Mouse (Mus musculus): ENCODE results near the gene Uhrf1bp1l. TPM values are rescaled to one million over a fixed set of nuclear protein-coding genes. Genes with fewer than 3 reads are reported as not detected.
"Not testable (repeated sequence)": the region's sequence is repeated elsewhere in the genome, so short reads cannot be mapped to it uniquely, and the experiment has no call there.

The Uhrf1bp1l gene
- 33.2 and 33.4 TPM in 2 replicates for polyA plus RNA-seq (2014; fragmentation: Nextera tagmentation; extraction: Ambion mirVana)

- Histone ChIP-seq H3K9me3 (ENCODE audit: control insufficient read depth, low read length) (no peaks in the 10 kb centered on the region), H3K36me3 (ENCODE audit: control insufficient read depth, insufficient read depth, low read length) (no peaks in the 10 kb centered on the region), H3K27ac (ENCODE audit: low read depth, low read length) (peak within 1 kb of the TSS; percentile 71), H3K4me2 (replicated peaks; ENCODE audit: low read depth, low read length) (peak within 1 kb of the TSS; percentile 71), H3K4me1 (replicated peaks; ENCODE audit: control insufficient read depth, insufficient read depth, low read length) (no peaks in the 10 kb centered on the region), H3K9ac (ENCODE audit: low read depth, low read length) (peak within 1 kb of the TSS; percentile 77), H3K27me3 (ENCODE audit: control insufficient read depth, insufficient read depth, low read length) (no peaks in the 10 kb centered on the region), H3K4me3 (ENCODE audit: low read depth, low read length) (peak within 1 kb of the TSS; percentile 94)
- DNase-seq (ENCODE audit: low spot score) = peak; percentile 95
- WGBS = under 1% methylated on average over 65 of the region's 85 CpGs
- peak; percentile 96 for ATAC-seq (ENCODE audit: low FRiP score)
Measured at GRCm38 (mm10) chr10:89744871-89745665, at the start of gene Uhrf1bp1l. Uhrf1bp1l (plus strand) TSS chr10:89744991.

GRCm38 (mm10) chr10:89695194-89695911, 49.4 kb upstream of the Uhrf1bp1l start:
- H3K27me3 ChIP-seq (ENCODE audit: control insufficient read depth, insufficient read depth, low read length) = no peaks in the 10 kb centered on the region
- 85% methylated on average over 20 of the region's 20 CpGs for WGBS
- H3K9ac ChIP-seq (ENCODE audit: low read depth, low read length) = no peak overlapping the region
- DNase-seq (ENCODE audit: low spot score) = no peak
- no peak overlapping the region for H3K4me3 ChIP-seq (ENCODE audit: low read depth, low read length)
- no peak overlapping the region for H3K27ac ChIP-seq (ENCODE audit: low read depth, low read length)
- no peak for ATAC-seq (ENCODE audit: low FRiP score)
- H3K4me2 ChIP-seq (replicated peaks; ENCODE audit: low read depth, low read length) = no peak overlapping the region
- no peaks in the 10 kb centered on the region for H3K4me1 ChIP-seq (replicated peaks; ENCODE audit: control insufficient read depth, insufficient read depth, low read length)
- no peaks in the 10 kb centered on the region for H3K36me3 ChIP-seq (ENCODE audit: control insufficient read depth, insufficient read depth, low read length)
- no peaks in the 10 kb centered on the region for H3K9me3 ChIP-seq (ENCODE audit: control insufficient read depth, low read length)

DNA sequence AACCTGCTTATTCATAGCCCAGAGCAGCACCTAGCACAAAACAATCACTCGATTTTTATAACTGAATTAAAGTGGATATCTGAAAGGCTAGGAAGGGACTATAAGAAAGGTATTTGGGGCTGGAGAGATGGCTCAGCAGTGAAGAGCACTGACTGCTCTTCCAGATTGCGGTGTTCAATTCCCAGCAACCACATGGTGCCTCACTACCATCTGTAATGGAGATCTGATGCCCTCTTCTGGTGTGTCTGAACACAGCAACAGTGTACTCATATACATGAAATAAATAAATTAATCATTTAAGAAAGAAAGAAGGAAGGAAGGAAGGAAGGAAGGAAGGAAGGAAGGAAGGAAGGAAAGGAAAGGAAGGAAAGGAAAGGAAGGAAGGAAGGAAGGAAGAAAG, 48.5 kb upstream of the Uhrf1bp1l start:
- not testable (repeated sequence) for DNase-seq (ENCODE audit: low spot score); H3K36me3 ChIP-seq (ENCODE audit: control insufficient read depth, insufficient read depth, low read length); H3K4me2 ChIP-seq (replicated peaks; ENCODE audit: low read depth, low read length); H3K9me3 ChIP-seq (ENCODE audit: control insufficient read depth, low read length); H3K4me3 ChIP-seq (ENCODE audit: low read depth, low read length); H3K27ac ChIP-seq (ENCODE audit: low read depth, low read length); H3K27me3 ChIP-seq (ENCODE audit: control insufficient read depth, insufficient read depth, low read length); ATAC-seq (ENCODE audit: low FRiP score); H3K9ac ChIP-seq (ENCODE audit: low read depth, low read length); H3K4me1 ChIP-seq (replicated peaks; ENCODE audit: control insufficient read depth, insufficient read depth, low read length)
- WGBS = 68% methylated on average over 2 of the region's 2 CpGs

DNA sequence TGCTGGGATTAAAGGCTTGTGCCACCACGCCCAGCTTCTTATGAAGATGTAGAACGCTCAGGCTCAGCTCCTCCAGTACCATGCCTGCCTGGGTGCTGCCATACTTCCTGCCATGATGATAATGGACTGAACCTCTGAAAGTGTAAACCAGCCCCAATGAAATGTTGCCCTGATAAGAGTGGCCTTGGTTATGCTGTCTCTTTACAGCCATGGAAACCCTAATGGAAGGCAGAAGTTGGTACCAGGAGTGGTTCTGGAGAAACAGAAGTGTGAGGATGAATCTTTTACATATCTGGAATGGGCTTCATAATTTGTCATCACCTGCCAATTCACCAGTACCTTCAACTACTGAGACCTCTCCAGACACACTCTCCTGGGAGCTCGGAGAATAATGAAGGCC, 46.8 kb upstream of the Uhrf1bp1l start:
- H3K9ac ChIP-seq (ENCODE audit: low read depth, low read length) = no peak overlapping the region
- no peak overlapping the region for H3K4me3 ChIP-seq (ENCODE audit: low read depth, low read length)
- H3K9me3 ChIP-seq (ENCODE audit: control insufficient read depth, low read length) = no peaks in the 10 kb centered on the region
- ATAC-seq (ENCODE audit: low FRiP score) (no peak), DNase-seq (ENCODE audit: low spot score) (no peak)
- H3K27ac ChIP-seq (ENCODE audit: low read depth, low read length) = no peak overlapping the region
- WGBS = 94% methylated on average over 3 of the region's 3 CpGs
- no peak overlapping the region for H3K4me2 ChIP-seq (replicated peaks; ENCODE audit: low read depth, low read length)
- no peaks in the 10 kb centered on the region for H3K4me1 ChIP-seq (replicated peaks; ENCODE audit: control insufficient read depth, insufficient read depth, low read length)
- H3K36me3 ChIP-seq (ENCODE audit: control insufficient read depth, insufficient read depth, low read length) = no peaks in the 10 kb centered on the region
- no peaks in the 10 kb centered on the region for H3K27me3 ChIP-seq (ENCODE audit: control insufficient read depth, insufficient read depth, low read length)

DNA sequence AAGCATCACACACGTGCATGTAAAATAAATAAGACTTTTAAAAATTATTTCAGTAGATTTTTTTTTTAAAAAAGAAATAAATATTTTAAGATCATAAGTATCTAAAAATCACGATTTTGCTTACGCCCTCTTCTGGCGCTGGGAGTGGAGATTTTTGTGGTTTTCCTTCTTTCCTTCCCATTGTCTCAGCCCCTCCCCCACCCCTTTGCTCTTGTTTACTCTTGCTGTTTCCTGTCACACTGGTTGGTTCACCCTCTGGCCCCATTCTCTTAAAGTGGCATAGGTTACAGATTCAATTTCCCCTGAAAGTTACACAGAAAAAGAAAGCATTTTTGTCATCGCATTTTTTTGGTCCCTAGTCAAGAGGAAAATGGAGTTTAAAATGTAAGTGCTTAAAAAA, 41.7 kb upstream of the Uhrf1bp1l start:
- H3K9ac ChIP-seq (ENCODE audit: low read depth, low read length) = no peak overlapping the region
- H3K27me3 ChIP-seq (ENCODE audit: control insufficient read depth, insufficient read depth, low read length) = no peaks in the 10 kb centered on the region
- ATAC-seq (ENCODE audit: low FRiP score) (no peak), DNase-seq (ENCODE audit: low spot score) (no peak)
- 57% methylated on average over 5 of the region's 5 CpGs for WGBS
- no peaks in the 10 kb centered on the region for H3K4me1 ChIP-seq (replicated peaks; ENCODE audit: control insufficient read depth, insufficient read depth, low read length)
- no peaks in the 10 kb centered on the region for H3K36me3 ChIP-seq (ENCODE audit: control insufficient read depth, insufficient read depth, low read length)
- H3K4me3 ChIP-seq (ENCODE audit: low read depth, low read length) = no peak overlapping the region
- no peak overlapping the region for H3K27ac ChIP-seq (ENCODE audit: low read depth, low read length)
- H3K4me2 ChIP-seq (replicated peaks; ENCODE audit: low read depth, low read length) = no peak overlapping the region
- no peaks in the 10 kb centered on the region for H3K9me3 ChIP-seq (ENCODE audit: control insufficient read depth, low read length)

DNA sequence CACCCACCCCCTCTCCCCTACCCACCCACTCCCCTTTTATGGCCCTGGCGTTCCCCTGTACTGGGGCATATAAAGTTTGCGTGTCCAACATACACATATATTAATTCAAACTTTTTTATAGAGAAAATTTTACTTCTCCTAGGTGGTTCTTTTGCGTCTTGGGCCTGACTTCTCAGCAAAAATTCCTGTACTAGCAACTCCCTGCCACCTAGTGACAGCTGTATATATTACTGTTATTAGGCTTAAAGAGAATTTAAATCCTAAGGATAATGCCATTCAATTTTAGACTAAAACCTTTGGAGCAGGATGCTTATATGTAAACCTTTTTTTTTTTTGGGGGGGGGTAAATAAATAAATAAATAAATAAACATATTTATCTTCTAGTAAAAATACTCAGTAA, 37.4 kb upstream of the Uhrf1bp1l start:
- no peaks in the 10 kb centered on the region for H3K36me3 ChIP-seq (ENCODE audit: control insufficient read depth, insufficient read depth, low read length)
- H3K4me1 ChIP-seq (replicated peaks; ENCODE audit: control insufficient read depth, insufficient read depth, low read length) = no peaks in the 10 kb centered on the region
- H3K4me3 ChIP-seq (ENCODE audit: low read depth, low read length) = no peak overlapping the region
- ATAC-seq (ENCODE audit: low FRiP score) (no peak), DNase-seq (ENCODE audit: low spot score) (no peak)
- no peak overlapping the region for H3K9ac ChIP-seq (ENCODE audit: low read depth, low read length)
- no peaks in the 10 kb centered on the region for H3K27me3 ChIP-seq (ENCODE audit: control insufficient read depth, insufficient read depth, low read length)
- no peak overlapping the region for H3K4me2 ChIP-seq (replicated peaks; ENCODE audit: low read depth, low read length)
- H3K27ac ChIP-seq (ENCODE audit: low read depth, low read length) = no peak overlapping the region
- no peaks in the 10 kb centered on the region for H3K9me3 ChIP-seq (ENCODE audit: control insufficient read depth, low read length)
- 82% methylated on average over 3 of the region's 3 CpGs for WGBS

- DNase-seq (ENCODE audit: low spot score) = peak; percentile 19
- no peaks in the 10 kb centered on the region for H3K27me3 ChIP-seq (ENCODE audit: control insufficient read depth, insufficient read depth, low read length)
- no peak overlapping the region for H3K4me2 ChIP-seq (replicated peaks; ENCODE audit: low read depth, low read length)
- no peak overlapping the region for H3K9ac ChIP-seq (ENCODE audit: low read depth, low read length)
- H3K36me3 ChIP-seq (ENCODE audit: control insufficient read depth, insufficient read depth, low read length) = no peaks in the 10 kb centered on the region
- no peak overlapping the region for H3K4me3 ChIP-seq (ENCODE audit: low read depth, low read length)
- no peaks in the 10 kb centered on the region for H3K9me3 ChIP-seq (ENCODE audit: control insufficient read depth, low read length)
- no peak overlapping the region for H3K27ac ChIP-seq (ENCODE audit: low read depth, low read length)
- ATAC-seq (ENCODE audit: low FRiP score) = peak; percentile 56; the same call in 1 of the 2 replicates
- WGBS = 31% methylated on average over 10 of the region's 10 CpGs
- H3K4me1 ChIP-seq (replicated peaks; ENCODE audit: control insufficient read depth, insufficient read depth, low read length) = no peaks in the 10 kb centered on the region
Measured at GRCm38 (mm10) chr10:89708720-89709119, 36.1 kb upstream of the Uhrf1bp1l start.

DNA sequence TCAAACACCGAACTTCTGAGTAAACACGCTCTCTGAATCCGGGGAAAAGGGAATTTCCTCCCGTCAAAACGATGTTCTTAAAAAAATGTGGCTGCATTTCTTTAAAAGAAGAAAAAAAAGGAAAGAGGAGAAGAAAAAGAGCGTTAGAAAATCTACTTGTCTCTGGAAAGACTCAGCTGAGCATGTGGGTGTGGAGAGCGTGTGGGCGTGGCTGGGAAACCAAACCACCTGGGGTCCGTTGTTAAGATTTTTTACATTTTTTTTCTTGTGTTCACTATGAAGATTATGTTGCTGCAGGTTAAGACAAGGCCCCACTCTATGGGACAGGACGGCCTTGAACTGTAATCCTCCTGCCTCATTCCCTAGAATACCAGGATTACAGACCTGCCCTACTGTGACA, 29.9 kb upstream of the Uhrf1bp1l start:
- Histone ChIP-seq H3K9me3 (ENCODE audit: control insufficient read depth, low read length) (no peaks in the 10 kb centered on the region), H3K27ac (ENCODE audit: low read depth, low read length) (no peak overlapping the region), H3K4me1 (replicated peaks; ENCODE audit: control insufficient read depth, insufficient read depth, low read length) (no peaks in the 10 kb centered on the region), H3K9ac (ENCODE audit: low read depth, low read length) (no peak overlapping the region), H3K4me3 (ENCODE audit: low read depth, low read length) (no peak overlapping the region), H3K4me2 (replicated peaks; ENCODE audit: low read depth, low read length) (no peak overlapping the region), H3K36me3 (ENCODE audit: control insufficient read depth, insufficient read depth, low read length) (peaks cover 2% of the 10 kb centered on the region; the same call in 1 of the 2 replicates), H3K27me3 (ENCODE audit: control insufficient read depth, insufficient read depth, low read length) (no peaks in the 10 kb centered on the region)
- 93% methylated on average over 10 of the region's 10 CpGs for WGBS
- DNase-seq (ENCODE audit: low spot score) = no peak
- ATAC-seq (ENCODE audit: low FRiP score) = no peak

DNA sequence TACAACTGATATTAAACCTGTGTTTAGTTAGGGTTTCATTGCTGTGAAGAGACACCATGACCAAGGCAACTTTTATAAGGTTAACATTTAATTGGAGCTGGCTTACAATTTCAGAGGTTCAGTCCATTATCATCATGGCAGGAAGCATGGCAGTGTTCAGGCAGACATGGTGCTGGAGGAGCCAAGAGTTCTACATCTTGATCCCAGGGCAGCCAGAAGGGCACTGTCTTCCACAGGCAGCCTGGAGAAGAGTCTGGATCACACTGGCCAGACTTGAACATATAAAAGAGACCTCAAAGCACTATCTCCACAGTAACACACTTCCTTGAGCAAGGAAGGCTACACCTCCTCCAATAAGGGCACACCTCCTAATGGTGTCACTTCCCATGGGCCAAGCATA, 24.5 kb upstream of the Uhrf1bp1l start:
- no peak overlapping the region for H3K9ac ChIP-seq (ENCODE audit: low read depth, low read length)
- ATAC-seq (ENCODE audit: low FRiP score) (no peak), DNase-seq (ENCODE audit: low spot score) (no peak)
- H3K4me2 ChIP-seq (replicated peaks; ENCODE audit: low read depth, low read length) = no peak overlapping the region
- H3K9me3 ChIP-seq (ENCODE audit: control insufficient read depth, low read length) = no peaks in the 10 kb centered on the region
- no peak overlapping the region for H3K27ac ChIP-seq (ENCODE audit: low read depth, low read length)
- H3K4me1 ChIP-seq (replicated peaks; ENCODE audit: control insufficient read depth, insufficient read depth, low read length) = no peaks in the 10 kb centered on the region
- H3K4me3 ChIP-seq (ENCODE audit: low read depth, low read length) = no peak overlapping the region
- H3K27me3 ChIP-seq (ENCODE audit: control insufficient read depth, insufficient read depth, low read length) = no peaks in the 10 kb centered on the region
- H3K36me3 ChIP-seq (ENCODE audit: control insufficient read depth, insufficient read depth, low read length) = peaks cover 3% of the 10 kb centered on the region; the same call in 1 of the 2 replicates
